Mouse (Mus musculus): Measurements from ENCODE around the gene Trip10.

- no peak for TF ChIP-seq CTCF (IDR thresholded peaks at IDR 0.05; ENCODE audit: low read depth)
- TF ChIP-seq EP300 (IDR thresholded peaks at IDR 0.05; ENCODE audit: low read depth), result no peak
These were observed 25.4 kb downstream of the Trip10 start for GRCm38 (mm10) chr17:57274686-57275085.

Measured in heart, postnatal 0 days (tissue).